Mouse (Mus musculus): ENCODE results near the gene Retnlb. TPM values are rescaled to one million over a fixed set of nuclear protein-coding genes. Genes with fewer than 3 reads are reported as not detected.

The Retnlb gene
- polyA plus RNA-seq (2014; fragmentation: Nextera tagmentation; extraction: Ambion mirVana) = 0.83 and 1.5 TPM in 2 replicates

GRCm38 (mm10) chr16:48816695-48817094, at the start of gene Retnlb:
TSS of gene Retnlb (plus strand) at chr16:48816856.
- no peaks in the 10 kb centered on the region for H3K27me3 ChIP-seq (ENCODE audit: insufficient read depth, low read length)
- H3K4me2 ChIP-seq = no peak within 1 kb of the TSS
- TF ChIP-seq CTCF (IDR thresholded peaks at IDR 0.05; ENCODE audit: low read depth) = no peak
- ATAC-seq (ENCODE audit: insufficient read depth) = peak; percentile 76
- H3K4me1 ChIP-seq (ENCODE audit: insufficient read depth) = no peaks in the 10 kb centered on the region
- no peaks in the 10 kb centered on the region for H3K36me3 ChIP-seq (ENCODE audit: insufficient read depth)
- H3K4me3 ChIP-seq (ENCODE audit: low read depth, low read length) = no peak within 1 kb of the TSS
- 60% methylated on average over 2 of the region's 2 CpGs for WGBS
- no peaks in the 10 kb centered on the region for H3K9me3 ChIP-seq (ENCODE audit: low read depth, low read length)
- peak; percentile 70 for DNase-seq
- no peak within 1 kb of the TSS for H3K9ac ChIP-seq
- H3K27ac ChIP-seq (ENCODE audit: low read depth) = no peak within 1 kb of the TSS

- ATAC-seq (ENCODE audit: insufficient read depth) = no peak
- H3K4me3 ChIP-seq (ENCODE audit: low read depth, low read length) = no peak overlapping the region
- H3K27ac ChIP-seq (ENCODE audit: low read depth) = no peak overlapping the region
- WGBS = 91% methylated on average over 3 of the region's 3 CpGs
- H3K9ac ChIP-seq = no peak overlapping the region
- no peaks in the 10 kb centered on the region for H3K27me3 ChIP-seq (ENCODE audit: insufficient read depth, low read length)
- H3K4me1 ChIP-seq (ENCODE audit: insufficient read depth) = no peaks in the 10 kb centered on the region
- H3K4me2 ChIP-seq = no peak overlapping the region
- TF ChIP-seq CTCF (IDR thresholded peaks at IDR 0.05; ENCODE audit: low read depth) = no peak
- no peaks in the 10 kb centered on the region for H3K36me3 ChIP-seq (ENCODE audit: insufficient read depth)
- H3K9me3 ChIP-seq (ENCODE audit: low read depth, low read length) = no peaks in the 10 kb centered on the region
- no peak for DNase-seq
These were observed 47.5 kb upstream of the Retnlb start for GRCm38 (mm10) chr16:48769183-48769582.

- 58% methylated on average over 3 of the region's 3 CpGs for WGBS
- no peaks in the 10 kb centered on the region for H3K9me3 ChIP-seq (ENCODE audit: low read depth, low read length)
- H3K4me2 ChIP-seq = no peak within 1 kb of the TSS
- H3K4me1 ChIP-seq (ENCODE audit: insufficient read depth) = no peaks in the 10 kb centered on the region
- ATAC-seq (ENCODE audit: insufficient read depth) (no peak), DNase-seq (no peak)
- H3K36me3 ChIP-seq (ENCODE audit: insufficient read depth) = no peaks in the 10 kb centered on the region
- no peak within 1 kb of the TSS for H3K9ac ChIP-seq
- no peak for TF ChIP-seq CTCF (IDR thresholded peaks at IDR 0.05; ENCODE audit: low read depth)
- H3K27me3 ChIP-seq (ENCODE audit: insufficient read depth, low read length) = no peaks in the 10 kb centered on the region
- no peak within 1 kb of the TSS for H3K4me3 ChIP-seq (ENCODE audit: low read depth, low read length)
- H3K27ac ChIP-seq (ENCODE audit: low read depth) = no peak within 1 kb of the TSS
These were observed 44.6 kb upstream of the Retnlb start, which contains the start of gene Trat1 for GRCm38 (mm10) chr16:48771971-48772445. TSS of gene Trat1 (minus strand) at chr16:48772021.

- H3K9me3 ChIP-seq (ENCODE audit: low read depth, low read length) = no peaks in the 10 kb centered on the region
- no peak overlapping the region for H3K4me2 ChIP-seq
- no peak for ATAC-seq (ENCODE audit: insufficient read depth)
- H3K4me1 ChIP-seq (ENCODE audit: insufficient read depth) = no peaks in the 10 kb centered on the region
- H3K4me3 ChIP-seq (ENCODE audit: low read depth, low read length) = no peak overlapping the region
- DNase-seq = no peak
- H3K27ac ChIP-seq (ENCODE audit: low read depth) = no peak overlapping the region
- peak; percentile 16; the same call in 1 of the 2 replicates for TF ChIP-seq CTCF (IDR thresholded peaks at IDR 0.05; ENCODE audit: low read depth)
- WGBS = 57% methylated on average over 2 of the region's 2 CpGs
- H3K9ac ChIP-seq = no peak overlapping the region
- no peaks in the 10 kb centered on the region for H3K36me3 ChIP-seq (ENCODE audit: insufficient read depth)
- H3K27me3 ChIP-seq (ENCODE audit: insufficient read depth, low read length) = no peaks in the 10 kb centered on the region
These were observed 39.4 kb upstream of the Retnlb start for GRCm38 (mm10) chr16:48777254-48777653.

GRCm38 (mm10) chr16:48786258-48786657, 30.4 kb upstream of the Retnlb start:
- no peak for ATAC-seq (ENCODE audit: insufficient read depth)
- Histone ChIP-seq H3K27me3 (ENCODE audit: insufficient read depth, low read length) (no peaks in the 10 kb centered on the region), H3K9ac (no peak overlapping the region), H3K4me3 (ENCODE audit: low read depth, low read length) (no peak overlapping the region), H3K4me2 (no peak overlapping the region), H3K4me1 (ENCODE audit: insufficient read depth) (no peaks in the 10 kb centered on the region), H3K9me3 (ENCODE audit: low read depth, low read length) (no peaks in the 10 kb centered on the region), H3K36me3 (ENCODE audit: insufficient read depth) (no peaks in the 10 kb centered on the region), H3K27ac (ENCODE audit: low read depth) (no peak overlapping the region)
- 57% methylated on average over 3 of the region's 3 CpGs for whole genome bisulfite sequencing
- TF ChIP-seq CTCF (IDR thresholded peaks at IDR 0.05; ENCODE audit: low read depth) = no peak
- no peak for DNase-seq

- Histone ChIP-seq H3K9ac (no peak overlapping the region), H3K4me3 (ENCODE audit: low read depth, low read length) (no peak overlapping the region), H3K9me3 (ENCODE audit: low read depth, low read length) (no peaks in the 10 kb centered on the region), H3K4me2 (no peak overlapping the region), H3K36me3 (ENCODE audit: insufficient read depth) (no peaks in the 10 kb centered on the region), H3K4me1 (ENCODE audit: insufficient read depth) (no peaks in the 10 kb centered on the region), H3K27me3 (ENCODE audit: insufficient read depth, low read length) (no peaks in the 10 kb centered on the region), H3K27ac (ENCODE audit: low read depth) (no peak overlapping the region)
- ATAC-seq (ENCODE audit: insufficient read depth) (no peak; the same call in 1 of the 2 replicates), DNase-seq (peak; percentile 26)
- 45% methylated on average over 4 of the region's 4 CpGs for WGBS
- TF ChIP-seq CTCF (IDR thresholded peaks at IDR 0.05; ENCODE audit: low read depth) = no peak
These were observed 27.9 kb upstream of the Retnlb start for GRCm38 (mm10) chr16:48788704-48789185.

- DNase-seq (no peak), ATAC-seq (ENCODE audit: insufficient read depth) (no peak)
- Histone ChIP-seq H3K9me3 (ENCODE audit: low read depth, low read length) (no peaks in the 10 kb centered on the region), H3K27me3 (ENCODE audit: insufficient read depth, low read length) (no peaks in the 10 kb centered on the region), H3K9ac (no peak overlapping the region), H3K4me3 (ENCODE audit: low read depth, low read length) (no peak overlapping the region), H3K4me1 (ENCODE audit: insufficient read depth) (no peaks in the 10 kb centered on the region), H3K27ac (ENCODE audit: low read depth) (no peak overlapping the region), H3K4me2 (no peak overlapping the region), H3K36me3 (ENCODE audit: insufficient read depth) (no peaks in the 10 kb centered on the region)
- WGBS = 35% methylated on average over 3 of the region's 3 CpGs
- no peak for TF ChIP-seq CTCF (IDR thresholded peaks at IDR 0.05; ENCODE audit: low read depth)
These were observed 18.4 kb upstream of the Retnlb start for GRCm38 (mm10) chr16:48798285-48798684.
